Comparison of ENCODE assay signal across 8 mouse cellular contexts in the genomic region with DNA sequence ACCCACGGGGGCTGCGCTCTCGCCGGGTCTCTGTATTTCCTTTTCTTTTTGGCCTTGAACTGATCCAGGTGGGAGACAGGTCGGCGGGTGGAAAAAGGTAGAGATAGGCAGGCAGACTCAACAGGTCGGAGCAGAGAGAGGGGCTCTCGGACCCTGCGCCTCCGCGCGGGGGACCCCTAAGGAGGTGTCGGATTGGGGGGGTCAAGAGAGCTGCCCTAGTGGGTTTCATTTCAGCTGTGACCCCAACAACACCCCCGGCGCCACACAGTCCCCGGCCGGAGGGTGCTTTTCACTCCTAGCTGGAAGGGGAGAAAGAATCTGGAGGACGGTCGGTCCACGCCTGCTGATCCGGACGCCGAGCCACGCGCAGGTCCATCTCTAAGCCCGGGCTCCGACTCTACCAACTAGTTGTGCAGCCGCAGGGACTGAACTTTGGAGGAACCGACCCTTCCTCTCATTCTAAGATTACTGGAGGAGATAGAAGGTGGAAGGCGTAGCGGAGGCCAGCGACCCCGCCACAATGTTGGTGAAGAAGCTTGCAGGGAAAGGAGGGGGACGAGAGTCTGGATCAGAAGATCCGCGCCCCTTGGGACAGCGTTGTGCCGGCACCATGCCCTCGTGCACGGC. TPM values are rescaled to one million over a fixed set of nuclear protein-coding genes. Genes with fewer than 3 reads are reported as not detected.
DNase-seq lines count a peak whose midpoint lies in the region; ATAC-seq lines count a peak whose summit lies in the region.

No protein-coding gene starts in this region.

- WGBS in heart, embryonic 15.5 days: under 1% methylated on average over 40 of the region's 40 CpGs
- WGBS in limb, embryonic 13.5 days: under 1% methylated on average over 40 of the region's 40 CpGs
- under 1% methylated on average over 40 of the region's 40 CpGs for WGBS in midbrain, embryonic 15.5 days

- H3K36me3 ChIP-seq in erythroblast, embryonic 14.5 days (ENCODE audit: control insufficient read depth): no peaks in the 10 kb centered on the region
- H3K36me3 ChIP-seq in heart, embryonic 15.5 days: no peaks in the 10 kb centered on the region
- H3K36me3 ChIP-seq in limb, embryonic 13.5 days: no peaks in the 10 kb centered on the region
- H3K36me3 ChIP-seq in midbrain, embryonic 15.5 days (replicated peaks): no peaks in the 10 kb centered on the region

- peak overlapping the region; percentile 100 for H3K4me2 ChIP-seq in heart, embryonic 15.5 days
- peak overlapping the region; percentile 80 for H3K4me2 ChIP-seq in limb, embryonic 13.5 days (replicated peaks)
- peak overlapping the region; percentile 84 for H3K4me2 ChIP-seq in midbrain, embryonic 15.5 days

- peak; percentile 15 for DNase-seq in thymus, postnatal 4 days
- no peak for DNase-seq in thymus, postnatal 25 days
- no peak for DNase-seq in MN1 (ENCODE audit: low spot score)

- H3K4me3 ChIP-seq in erythroblast, embryonic 14.5 days (replicated peaks): peak overlapping the region; percentile 31
- peak overlapping the region; percentile 71 for H3K4me3 ChIP-seq in heart, embryonic 15.5 days
- H3K4me3 ChIP-seq in limb, embryonic 13.5 days: peak overlapping the region; percentile 53
- H3K4me3 ChIP-seq in midbrain, embryonic 15.5 days: peak overlapping the region; percentile 48

- H3K27me3 ChIP-seq in erythroblast, embryonic 14.5 days (ENCODE audit: control insufficient read depth): peaks cover 20% of the 10 kb centered on the region
- 0 out of 2 replicates have a peak, but pooled peaks cover 9% of the 10 kb centered on the region for H3K27me3 ChIP-seq in heart, embryonic 15.5 days
- peaks cover 5% of the 10 kb centered on the region; the same call in 1 of the 2 replicates for H3K27me3 ChIP-seq in limb, embryonic 13.5 days
- H3K27me3 ChIP-seq in midbrain, embryonic 15.5 days (replicated peaks): no peaks in the 10 kb centered on the region

- H3K4me1 ChIP-seq in erythroblast, embryonic 14.5 days (ENCODE audit: control insufficient read depth): no peaks in the 10 kb centered on the region
- peaks cover 4% of the 10 kb centered on the region for H3K4me1 ChIP-seq in heart, embryonic 15.5 days (replicated peaks)
- H3K4me1 ChIP-seq in limb, embryonic 13.5 days: peaks cover 30% of the 10 kb centered on the region
- H3K4me1 ChIP-seq in midbrain, embryonic 15.5 days: peaks cover 22% of the 10 kb centered on the region

- peak overlapping the region; percentile 60 for H3K9ac ChIP-seq in heart, embryonic 15.5 days
- peak overlapping the region; percentile 67 for H3K9ac ChIP-seq in limb, embryonic 13.5 days
- H3K9ac ChIP-seq in midbrain, embryonic 15.5 days: peak overlapping the region; percentile 56

- no peak overlapping the region for H3K27ac ChIP-seq in heart, embryonic 15.5 days
- peak overlapping the region; percentile 92 for H3K27ac ChIP-seq in limb, embryonic 13.5 days
- H3K27ac ChIP-seq in midbrain, embryonic 15.5 days: peak overlapping the region; percentile 74; the same call in 1 of the 2 replicates

- ATAC-seq in erythroblast, adult 5-6 weeks (replicated peaks; ENCODE audit: low FRiP score, poor library complexity, severe bottlenecking): no peak
- peak; percentile 16; the same call in 1 of the 2 replicates for ATAC-seq in heart, embryonic 15.5 days (replicated peaks; ENCODE audit: insufficient number of reproducible peaks, insufficient read depth, low FRiP score, low read depth)
- ATAC-seq in limb, embryonic 13.5 days (ENCODE audit: low FRiP score, low read depth): peak; percentile 25
- ATAC-seq in midbrain, embryonic 15.5 days (replicated peaks): peak; percentile 67

- no peaks in the 10 kb centered on the region for H3K9me3 ChIP-seq in erythroblast, embryonic 14.5 days (ENCODE audit: control insufficient read depth, low read length)
- no peaks in the 10 kb centered on the region for H3K9me3 ChIP-seq in heart, embryonic 15.5 days (replicated peaks)
- no peaks in the 10 kb centered on the region for H3K9me3 ChIP-seq in limb, embryonic 13.5 days
- H3K9me3 ChIP-seq in midbrain, embryonic 15.5 days: no peaks in the 10 kb centered on the region

RNA-seq across cellular contexts. Expression of a gene that starts 49.8 kb away (rescaled TPM):
- 0.01 TPM in 1 of 2 replicates, not detected in the other for polyA plus RNA-seq in erythroblast, embryonic 14.5 days (2012)
- total RNA-seq in erythroblast, adult 5-6 weeks (2015; ENCODE audit: low replicate concordance): not detected in 2 replicates
- 0.09 TPM in 1 of 2 replicates, not detected in the other for total RNA-seq in erythroblast, adult 5-6 weeks (2017; ENCODE audit: low replicate concordance)
- 1.3 and 2.5 TPM in 2 replicates for polyA plus RNA-seq in heart, embryonic 15.5 days (2015; fragmentation: Nextera tagmentation; extraction: Ambion mirVana)
- 21.9 and 25.0 TPM in 2 replicates for polyA plus RNA-seq in limb, embryonic 13.5 days (2015; fragmentation: Nextera tagmentation; extraction: Ambion mirVana)
- polyA plus RNA-seq in midbrain, embryonic 15.5 days (2015; fragmentation: Nextera tagmentation; extraction: Ambion mirVana): 14.4 and 15.3 TPM in 2 replicates
